Mouse (Mus musculus): ENCODE measurements at regions not wholly inside any gene's neighbourhood (a gene's known extent, or its start where the extent isn't known, plus 50 kb on each side); places are given as distances from the start of the nearest gene placed in this dataset.

- no peak for ATAC-seq (replicated peaks; ENCODE audit: low FRiP score)
- Histone ChIP-seq H3K27me3 (no peaks in the 10 kb centered on the region), H3K9me3 (replicated peaks) (no peaks in the 10 kb centered on the region), H3K27ac (no peak overlapping the region), H3K4me1 (no peaks in the 10 kb centered on the region), H3K9ac (no peak overlapping the region), H3K36me3 (no peaks in the 10 kb centered on the region), H3K4me2 (no peak overlapping the region), H3K4me3 (replicated peaks) (no peak overlapping the region)
- WGBS = 84% methylated on average over 9 of the region's 9 CpGs
Measured at GRCm38 (mm10) chr6:32739162-32739745, 151.3 kb upstream of the Plxna4 start.

GRCm38 (mm10) chr6:32728706-32729105, 140.7 kb upstream of the Plxna4 start:
- no peak for ATAC-seq (replicated peaks; ENCODE audit: low FRiP score)

GRCm38 (mm10) chr6:32726571-32726970, 138.6 kb upstream of the Plxna4 start:
- no peak for ATAC-seq (replicated peaks; ENCODE audit: low FRiP score)
- H3K9ac ChIP-seq = no peak overlapping the region

More at GRCm38 (mm10) chr6:32728706-32729105, 140.7 kb upstream of the Plxna4 start:
- Histone ChIP-seq H3K4me2 (no peak overlapping the region), H3K9ac (no peak overlapping the region), H3K4me1 (no peaks in the 10 kb centered on the region), H3K36me3 (no peaks in the 10 kb centered on the region), H3K27ac (no peak overlapping the region), H3K4me3 (replicated peaks) (no peak overlapping the region), H3K9me3 (replicated peaks) (no peaks in the 10 kb centered on the region), H3K27me3 (no peaks in the 10 kb centered on the region)
- 40% methylated on average over 2 of the region's 2 CpGs for WGBS

GRCm38 (mm10) chr6:32717860-32718259, 129.9 kb upstream of the Plxna4 start:
- no peak overlapping the region for H3K9ac ChIP-seq
- H3K4me1 ChIP-seq = no peaks in the 10 kb centered on the region
- no peak overlapping the region for H3K4me2 ChIP-seq
- no peaks in the 10 kb centered on the region for H3K36me3 ChIP-seq
- no peaks in the 10 kb centered on the region for H3K27me3 ChIP-seq
- no peaks in the 10 kb centered on the region for H3K9me3 ChIP-seq (replicated peaks)
- no peak overlapping the region for H3K4me3 ChIP-seq (replicated peaks)
- H3K27ac ChIP-seq = no peak overlapping the region
- 81% methylated on average over 5 of the region's 5 CpGs for WGBS
- ATAC-seq (replicated peaks; ENCODE audit: low FRiP score) = no peak

More at GRCm38 (mm10) chr6:32726571-32726970, 138.6 kb upstream of the Plxna4 start:
- no peaks in the 10 kb centered on the region for H3K4me1 ChIP-seq
- H3K4me2 ChIP-seq = no peak overlapping the region
- H3K4me3 ChIP-seq (replicated peaks) = no peak overlapping the region
- no peaks in the 10 kb centered on the region for H3K27me3 ChIP-seq
- no peaks in the 10 kb centered on the region for H3K9me3 ChIP-seq (replicated peaks)
- no peak overlapping the region for H3K27ac ChIP-seq
- no peaks in the 10 kb centered on the region for H3K36me3 ChIP-seq

- 82% methylated on average over 1 of the region's 1 CpGs for WGBS
- H3K4me3 ChIP-seq (replicated peaks) = no peak overlapping the region
- no peak overlapping the region for H3K27ac ChIP-seq
- no peak overlapping the region for H3K9ac ChIP-seq
- no peaks in the 10 kb centered on the region for H3K27me3 ChIP-seq
- no peaks in the 10 kb centered on the region for H3K9me3 ChIP-seq (replicated peaks)
- no peaks in the 10 kb centered on the region for H3K36me3 ChIP-seq
- no peaks in the 10 kb centered on the region for H3K4me1 ChIP-seq
- ATAC-seq (replicated peaks; ENCODE audit: low FRiP score) = no peak
- no peak overlapping the region for H3K4me2 ChIP-seq
Measured at GRCm38 (mm10) chr6:32715137-32715536, 127.1 kb upstream of the Plxna4 start.

GRCm38 (mm10) chr6:32710208-32710607, 122.2 kb upstream of the Plxna4 start:
- no peaks in the 10 kb centered on the region for H3K27me3 ChIP-seq
- 11% methylated on average over 10 of the region's 10 CpGs for WGBS
- H3K9me3 ChIP-seq (replicated peaks) = no peaks in the 10 kb centered on the region
- no peaks in the 10 kb centered on the region for H3K36me3 ChIP-seq
- H3K4me3 ChIP-seq (replicated peaks) = no peak overlapping the region
- peak; percentile 56; the same call in 1 of the 2 replicates for ATAC-seq (replicated peaks; ENCODE audit: low FRiP score)
- H3K27ac ChIP-seq = no peak overlapping the region
- H3K4me1 ChIP-seq = no peaks in the 10 kb centered on the region
- H3K4me2 ChIP-seq = no peak overlapping the region
- H3K9ac ChIP-seq = no peak overlapping the region

- Histone ChIP-seq H3K27me3 (no peaks in the 10 kb centered on the region), H3K27ac (no peak overlapping the region), H3K36me3 (no peaks in the 10 kb centered on the region), H3K4me2 (no peak overlapping the region), H3K4me1 (no peaks in the 10 kb centered on the region), H3K9me3 (replicated peaks) (no peaks in the 10 kb centered on the region), H3K4me3 (replicated peaks) (no peak overlapping the region), H3K9ac (no peak overlapping the region)
- no peak for ATAC-seq (replicated peaks; ENCODE audit: low FRiP score)
- 72% methylated on average over 8 of the region's 8 CpGs for WGBS
Measured at GRCm38 (mm10) chr6:32709566-32709965, 121.6 kb upstream of the Plxna4 start.

GRCm38 (mm10) chr6:32707417-32707816, 119.4 kb upstream of the Plxna4 start:
- H3K4me1 ChIP-seq = no peaks in the 10 kb centered on the region
- no peaks in the 10 kb centered on the region for H3K27me3 ChIP-seq
- H3K9me3 ChIP-seq (replicated peaks) = no peaks in the 10 kb centered on the region
- H3K4me2 ChIP-seq = no peak overlapping the region
- H3K4me3 ChIP-seq (replicated peaks) = no peak overlapping the region
- no peak overlapping the region for H3K27ac ChIP-seq
- no peaks in the 10 kb centered on the region for H3K36me3 ChIP-seq
- no peak overlapping the region for H3K9ac ChIP-seq
- ATAC-seq (replicated peaks; ENCODE audit: low FRiP score) = no peak
- WGBS = 59% methylated on average over 1 of the region's 1 CpGs

GRCm38 (mm10) chr6:32706376-32706775, 118.4 kb upstream of the Plxna4 start:
- ATAC-seq (replicated peaks; ENCODE audit: low FRiP score) = no peak
- Histone ChIP-seq H3K9ac (no peak overlapping the region), H3K4me2 (no peak overlapping the region), H3K27ac (no peak overlapping the region), H3K36me3 (no peaks in the 10 kb centered on the region), H3K9me3 (replicated peaks) (no peaks in the 10 kb centered on the region), H3K4me1 (no peaks in the 10 kb centered on the region), H3K27me3 (no peaks in the 10 kb centered on the region), H3K4me3 (replicated peaks) (no peak overlapping the region)
- WGBS = 20% methylated on average over 1 of the region's 1 CpGs

- Histone ChIP-seq H3K4me1 (no peaks in the 10 kb centered on the region), H3K4me2 (no peak overlapping the region), H3K27ac (no peak overlapping the region), H3K9me3 (replicated peaks) (no peaks in the 10 kb centered on the region), H3K9ac (no peak overlapping the region), H3K4me3 (replicated peaks) (no peak overlapping the region), H3K27me3 (no peaks in the 10 kb centered on the region), H3K36me3 (no peaks in the 10 kb centered on the region)
- no peak for ATAC-seq (replicated peaks; ENCODE audit: low FRiP score)
- WGBS = 88% methylated on average over 8 of the region's 8 CpGs
Measured at GRCm38 (mm10) chr6:32703466-32703865, 115.5 kb upstream of the Plxna4 start.

GRCm38 (mm10) chr6:32702245-32702791, 114.3 kb upstream of the Plxna4 start:
- H3K4me2 ChIP-seq = no peak overlapping the region
- no peaks in the 10 kb centered on the region for H3K4me1 ChIP-seq
- no peaks in the 10 kb centered on the region for H3K27me3 ChIP-seq
- no peak overlapping the region for H3K4me3 ChIP-seq (replicated peaks)
- WGBS = 87% methylated on average over 11 of the region's 11 CpGs
- no peaks in the 10 kb centered on the region for H3K36me3 ChIP-seq
- no peak overlapping the region for H3K9ac ChIP-seq
- no peak overlapping the region for H3K27ac ChIP-seq
- H3K9me3 ChIP-seq (replicated peaks) = no peaks in the 10 kb centered on the region
- no peak for ATAC-seq (replicated peaks; ENCODE audit: low FRiP score)

GRCm38 (mm10) chr6:32699811-32700210, 111.8 kb upstream of the Plxna4 start:
- Histone ChIP-seq H3K27ac (no peak overlapping the region), H3K4me1 (no peaks in the 10 kb centered on the region), H3K36me3 (no peaks in the 10 kb centered on the region), H3K9me3 (replicated peaks) (no peaks in the 10 kb centered on the region), H3K4me3 (replicated peaks) (no peak overlapping the region), H3K4me2 (no peak overlapping the region), H3K27me3 (no peaks in the 10 kb centered on the region), H3K9ac (no peak overlapping the region)
- WGBS = 77% methylated on average over 1 of the region's 1 CpGs
- ATAC-seq (replicated peaks; ENCODE audit: low FRiP score) = no peak

GRCm38 (mm10) chr6:32697771-32698270, 109.8 kb upstream of the Plxna4 start:
- ATAC-seq (replicated peaks; ENCODE audit: low FRiP score) = no peak
- no peaks in the 10 kb centered on the region for H3K27me3 ChIP-seq
- 76% methylated on average over 3 of the region's 3 CpGs for WGBS
- no peak overlapping the region for H3K4me2 ChIP-seq
- no peaks in the 10 kb centered on the region for H3K36me3 ChIP-seq
- H3K9ac ChIP-seq = no peak overlapping the region
- no peak overlapping the region for H3K4me3 ChIP-seq (replicated peaks)
- no peaks in the 10 kb centered on the region for H3K9me3 ChIP-seq (replicated peaks)
- no peaks in the 10 kb centered on the region for H3K4me1 ChIP-seq
- H3K27ac ChIP-seq = no peak overlapping the region

Data from kidney, embryonic 15.5 days (tissue).